Mouse (Mus musculus) T-cell, adult 66 days (primary cell): Measurements from ENCODE around the gene Ptpn20. TPM values are rescaled to one million over a fixed set of nuclear protein-coding genes. Genes with fewer than 3 reads are reported as not detected.

Experiments
- total RNA-seq, 2 experiments: library from RNA; stranded (reverse); gene quantifications; 3 replicates in 1 of 2; 4 replicates in 1 of 2; pipeline ENCODE4 v1.2.4; 2023

The Ptpn20 gene
- total RNA-seq = not detected

GRCm38 (mm10) chr14:33588951-33589350 lies at the start of gene Ptpn20:
Gene Ptpn20 (plus strand): TSS chr14:33589207.

Other genes starting within 250 kb of the Ptpn20 start
- gene Mapk8, start 142.0 kb upstream of the Ptpn20 start, total RNA-seq = 10 to 100 TPM; 36.4 to 40.9 TPM
- gene Frmpd2, start 117.5 kb upstream of the Ptpn20 start, total RNA-seq = not detected